Mouse (Mus musculus): ENCODE measurements at regions not wholly inside any gene's neighbourhood (a gene's known extent, or its start where the extent isn't known, plus 50 kb on each side); places are given as distances from the start of the nearest gene placed in this dataset.

DNA sequence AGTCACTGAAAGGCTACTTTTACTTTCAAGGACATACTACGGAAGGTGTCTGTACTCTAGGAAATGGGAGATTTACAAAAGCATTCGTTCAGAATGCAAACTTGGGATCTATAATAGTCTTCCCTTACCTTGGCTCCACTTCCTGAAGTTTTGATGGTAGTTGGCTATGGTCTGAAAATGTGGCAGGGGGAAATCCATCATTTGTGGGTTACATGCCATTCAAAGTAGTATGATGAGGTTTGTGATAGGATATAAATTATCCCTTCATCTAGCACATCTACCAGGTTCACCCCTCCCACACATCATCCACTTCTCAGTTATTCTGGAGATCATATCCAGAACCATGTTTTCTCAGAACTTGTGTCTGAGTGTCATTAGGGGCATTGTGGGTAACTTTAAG is 184.7 kb upstream of the Gm5148 start:
- TF ChIP-seq CTCF (IDR thresholded peaks at IDR 0.05; ENCODE audit: low read depth) (no peak), EP300 (IDR thresholded peaks at IDR 0.05; ENCODE audit: low read depth) (no peak)
